Mouse (Mus musculus): ENCODE results near the gene Cdh13. TPM values are rescaled to one million over a fixed set of nuclear protein-coding genes. Genes with fewer than 3 reads are reported as not detected.
"Not testable (repeated sequence)": the region's sequence is repeated elsewhere in the genome, so short reads cannot be mapped to it uniquely, and the experiment has no call there.

Cdh13 gene
- total RNA-seq, 1 experiment from 2014 or later: not detected

- peak; percentile 98 for ATAC-seq (ENCODE audit: extremely low read depth, insufficient number of reproducible peaks, low FRiP score, poor library complexity, severe bottlenecking)
Measured at GRCm38 (mm10) chr8:119344190-119344856, 1060.8 kb downstream of the Cdh13 start, which contains the start of gene Hsbp1. Hsbp1 (plus strand) TSS chr8:119344488.

- ATAC-seq (ENCODE audit: extremely low read depth, insufficient number of reproducible peaks, low FRiP score, poor library complexity, severe bottlenecking): no peak
Measured at GRCm38 (mm10) chr8:119345029-119345682, 1061.6 kb downstream of the Cdh13 start.

DNA sequence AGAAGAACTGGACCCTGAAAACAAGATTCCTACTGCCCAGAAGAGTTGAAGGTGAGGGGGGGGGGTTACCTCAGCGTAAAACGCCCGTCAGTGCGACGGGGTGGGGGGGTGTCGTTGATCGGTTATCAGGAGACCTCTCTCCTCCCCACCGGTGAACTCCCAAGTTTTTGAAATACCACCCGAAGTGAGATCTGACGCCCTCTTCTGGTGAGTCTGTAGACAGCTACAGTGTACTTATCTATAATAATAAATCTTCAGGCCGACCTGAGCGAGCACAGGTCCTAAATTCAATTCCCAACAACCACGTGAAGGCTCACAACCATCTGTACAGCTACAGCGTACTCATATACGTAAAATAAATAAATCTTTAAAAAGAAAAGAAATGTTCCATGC, 1062.1 kb downstream of the Cdh13 start:
- no peak for ATAC-seq (ENCODE audit: extremely low read depth, insufficient number of reproducible peaks, low FRiP score, poor library complexity, severe bottlenecking)

- no peak for ATAC-seq (ENCODE audit: extremely low read depth, insufficient number of reproducible peaks, low FRiP score, poor library complexity, severe bottlenecking)
Measured at GRCm38 (mm10) chr8:119351647-119352046, 1068.1 kb downstream of the Cdh13 start.

GRCm38 (mm10) chr8:119352977-119353658, 1069.6 kb downstream of the Cdh13 start:
- no peak for ATAC-seq (ENCODE audit: extremely low read depth, insufficient number of reproducible peaks, low FRiP score, poor library complexity, severe bottlenecking)

DNA sequence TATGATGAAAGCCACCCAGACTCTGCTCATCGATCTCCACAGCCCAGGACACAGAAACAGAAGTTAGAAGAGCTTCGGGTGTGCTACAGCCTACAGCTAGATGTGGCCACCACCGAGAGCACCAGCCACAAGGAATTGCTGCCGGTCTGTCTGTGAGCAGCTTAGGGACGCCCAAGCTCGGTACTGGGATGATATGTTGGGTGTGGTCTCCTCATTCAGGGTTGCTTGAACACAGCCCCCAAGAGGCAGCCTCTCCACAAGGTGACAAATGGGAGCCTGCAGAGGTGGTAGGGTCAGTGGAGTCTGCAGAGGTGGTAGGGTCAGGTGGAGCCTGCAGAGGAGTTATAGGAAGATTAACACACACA, 1070.1 kb downstream of the Cdh13 start:
- no peak for ATAC-seq (ENCODE audit: extremely low read depth, insufficient number of reproducible peaks, low FRiP score, poor library complexity, severe bottlenecking)

DNA sequence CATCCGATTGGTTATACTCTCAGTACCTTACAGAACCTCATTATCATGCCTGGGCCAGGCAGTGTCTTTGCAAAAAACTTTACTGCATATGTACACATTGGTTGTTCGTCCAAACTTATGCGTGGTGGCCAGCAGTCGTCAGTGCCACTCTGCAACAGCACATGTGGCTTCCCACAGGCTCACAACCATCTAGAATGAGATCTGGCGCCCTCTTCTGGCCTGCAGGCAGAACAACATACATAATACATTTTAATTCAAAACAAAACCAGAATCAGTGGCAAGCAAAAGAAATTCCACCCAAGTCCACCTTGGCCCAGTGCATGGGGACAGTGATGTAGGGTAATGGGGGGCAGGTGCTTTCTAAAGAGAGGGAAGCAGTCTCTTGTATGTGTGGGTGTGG, 1073.1 kb downstream of the Cdh13 start:
- ATAC-seq (ENCODE audit: extremely low read depth, insufficient number of reproducible peaks, low FRiP score, poor library complexity, severe bottlenecking): not testable (repeated sequence)

DNA sequence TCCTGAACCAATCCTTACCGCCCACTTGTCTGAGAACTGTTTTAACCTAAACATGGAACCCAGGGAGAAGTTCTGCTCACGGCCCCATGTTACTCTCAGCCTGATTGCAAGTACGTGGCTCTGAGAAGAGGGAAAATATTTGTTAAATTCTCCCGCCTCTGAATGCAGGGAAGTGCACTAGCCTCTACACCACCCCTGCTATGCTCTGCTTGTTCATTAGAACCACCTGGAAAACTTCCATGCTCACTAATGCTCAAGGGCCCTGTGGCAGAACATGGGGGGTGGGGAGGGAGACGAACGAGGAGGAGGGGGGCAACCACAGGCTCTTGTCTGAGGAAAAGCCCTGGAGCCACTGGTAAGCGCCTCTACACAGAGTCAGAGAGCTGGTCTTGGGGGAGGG, 1074.6 kb downstream of the Cdh13 start:
- no peak for ATAC-seq (ENCODE audit: extremely low read depth, insufficient number of reproducible peaks, low FRiP score, poor library complexity, severe bottlenecking)

DNA sequence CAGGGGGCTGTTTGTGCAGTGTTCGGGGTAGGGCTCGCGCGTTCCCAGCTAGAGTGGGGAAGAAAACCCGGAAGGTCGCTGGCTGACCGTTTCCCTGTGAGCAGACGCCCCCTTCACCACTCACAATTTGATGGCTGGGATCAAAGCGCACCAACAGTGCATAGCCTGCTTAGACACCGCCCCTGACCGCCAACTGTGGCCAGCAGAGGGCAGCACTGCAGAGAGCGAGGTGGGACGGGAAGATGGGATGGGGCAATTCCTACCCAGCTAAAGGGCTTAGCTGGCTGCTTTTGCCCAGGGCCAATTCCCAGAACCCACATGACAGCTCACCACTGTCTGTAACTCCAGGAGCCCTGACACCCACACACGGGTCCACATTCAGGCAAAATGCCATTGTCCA, 1075.3 kb downstream of the Cdh13 start:
- ATAC-seq (ENCODE audit: extremely low read depth, insufficient number of reproducible peaks, low FRiP score, poor library complexity, severe bottlenecking): peak; percentile 42; the same call in 1 of the 2 replicates

DNA sequence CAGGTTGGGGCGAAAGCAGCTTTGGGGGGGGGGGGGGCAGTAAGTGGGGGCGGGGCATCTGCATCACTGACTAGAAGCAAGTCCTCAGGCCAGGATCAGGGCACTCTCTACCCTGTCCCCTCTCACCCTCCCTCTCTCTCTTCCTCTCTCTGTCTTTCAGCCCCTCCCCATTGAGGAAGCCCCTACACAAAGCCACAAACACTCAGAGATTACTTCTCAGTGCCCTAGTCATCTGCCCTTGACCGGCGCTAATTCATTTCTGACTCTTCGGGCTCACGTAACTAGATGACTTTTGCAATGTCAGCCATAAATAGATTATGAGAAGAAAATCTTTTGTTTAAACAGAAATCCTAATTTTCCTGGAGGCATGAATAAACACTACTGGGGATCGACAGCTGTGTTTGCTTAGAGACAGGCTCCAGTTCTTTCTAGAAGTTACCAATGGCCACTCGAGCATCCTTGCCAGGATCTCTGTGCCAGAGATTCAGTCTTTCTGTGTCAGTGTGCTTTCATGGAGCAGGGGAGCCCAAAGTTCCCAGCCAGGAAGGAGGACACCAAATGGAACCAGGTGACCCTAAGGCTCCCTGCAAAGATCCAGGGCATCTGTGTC, 1077.3 kb downstream of the Cdh13 start:
- no peak for ATAC-seq (ENCODE audit: extremely low read depth, insufficient number of reproducible peaks, low FRiP score, poor library complexity, severe bottlenecking)

Measured in neutrophil, adult 5-6 weeks (primary cell).